Mouse (Mus musculus) embryonic facial prominence, embryonic 10.5 days (tissue): ENCODE results near the gene Sept7. TPM values are rescaled to one million over a fixed set of nuclear protein-coding genes. Genes with fewer than 3 reads are reported as not detected.
"Not testable (repeated sequence)": the region's sequence is repeated elsewhere in the genome, so short reads cannot be mapped to it uniquely, and the experiment has no call there.

ENCODE experiments used
- DNase-seq: peaks from one replicate; pipeline ENCODE4 v3.0.0-alpha.2; 2017; ENCODE audit warnings: low spot score
- H3K27ac ChIP-seq: fragments of 300-500 bp; sonication (generic); replicated peaks from 2 replicates; pipeline ENCODE4 v1.5.1; 2016; ENCODE audit warnings: mild to moderate bottlenecking
- H3K27me3 ChIP-seq: fragments of 300-500 bp; sonication (generic); replicated peaks from 2 replicates; pipeline ENCODE4 v1.6.1; 2016; ENCODE audit warnings: low read depth, mild to moderate bottlenecking; ENCODE audit not compliant: poor library complexity, severe bottlenecking
- H3K36me3 ChIP-seq: fragments of 300-500 bp; sonication (generic); replicated peaks from 2 replicates; pipeline ENCODE4 v1.6.1; 2016; ENCODE audit warnings: mild to moderate bottlenecking, moderate library complexity
- H3K4me1 ChIP-seq: fragments of 300-500 bp; sonication (generic); 2 replicates; pipeline ENCODE4 v1.6.1; 2016
- H3K4me3 ChIP-seq: fragments of 300-500 bp; sonication (generic); 2 replicates; pipeline ENCODE4 v1.5.1; 2016; ENCODE audit warnings: mild to moderate bottlenecking, moderate library complexity
- H3K9me3 ChIP-seq: fragments of 300-500 bp; sonication (generic); 2 replicates; pipeline ENCODE4 v1.6.1; 2016; ENCODE audit warnings: mild to moderate bottlenecking
- WGBS: fragments of 180-500 bp; shearing (Covaris S2); methylation state at CpG from one replicate; pipeline ENCODE4 v1.1.7; 2016; 5-methylcytosine and 5-hydroxymethylcytosine counted together
- polyA plus RNA-seq: library from polyadenylated mRNA; unstranded; fragments of >200 nt; fragmentation: Nextera tagmentation; extraction: Ambion mirVana; gene quantifications from 2 replicates; pipeline ENCODE4 v1.2.1, GENCODE M21; 2016

Gene Sept7
- polyA plus RNA-seq, 1 experiment from 2014 or later = 243 TPM

GRCm38 (mm10) chr9:25265795-25266194, 13.6 kb downstream of the Sept7 start:
- Histone ChIP-seq H3K27me3 (no peaks in the 10 kb centered on the region), H3K4me1 (no peaks in the 10 kb centered on the region), H3K27ac (no peak overlapping the region), H3K36me3 (peaks cover 48% of the 10 kb centered on the region), H3K4me3 (no peak overlapping the region), H3K9me3 (no peaks in the 10 kb centered on the region)
- 93% methylated on average over 4 of the region's 4 CpGs for WGBS
- DNase-seq = no peak

GRCm38 (mm10) chr9:25267133-25267532, 14.9 kb downstream of the Sept7 start:
- Histone ChIP-seq H3K27me3 (no peaks in the 10 kb centered on the region), H3K9me3 (no peaks in the 10 kb centered on the region), H3K4me3 (no peak overlapping the region), H3K4me1 (no peaks in the 10 kb centered on the region), H3K36me3 (peaks cover 61% of the 10 kb centered on the region), H3K27ac (no peak overlapping the region)
- WGBS = 94% methylated on average over 3 of the region's 3 CpGs
- DNase-seq = no peak

GRCm38 (mm10) chr9:25267574-25267973, 15.3 kb downstream of the Sept7 start:
- WGBS = 87% methylated on average over 2 of the region's 2 CpGs
- no peaks in the 10 kb centered on the region for H3K4me1 ChIP-seq
- no peak overlapping the region for H3K27ac ChIP-seq
- DNase-seq = no peak
- H3K4me3 ChIP-seq = no peak overlapping the region
- H3K9me3 ChIP-seq = no peaks in the 10 kb centered on the region
- peaks cover 62% of the 10 kb centered on the region for H3K36me3 ChIP-seq
- no peaks in the 10 kb centered on the region for H3K27me3 ChIP-seq

DNA sequence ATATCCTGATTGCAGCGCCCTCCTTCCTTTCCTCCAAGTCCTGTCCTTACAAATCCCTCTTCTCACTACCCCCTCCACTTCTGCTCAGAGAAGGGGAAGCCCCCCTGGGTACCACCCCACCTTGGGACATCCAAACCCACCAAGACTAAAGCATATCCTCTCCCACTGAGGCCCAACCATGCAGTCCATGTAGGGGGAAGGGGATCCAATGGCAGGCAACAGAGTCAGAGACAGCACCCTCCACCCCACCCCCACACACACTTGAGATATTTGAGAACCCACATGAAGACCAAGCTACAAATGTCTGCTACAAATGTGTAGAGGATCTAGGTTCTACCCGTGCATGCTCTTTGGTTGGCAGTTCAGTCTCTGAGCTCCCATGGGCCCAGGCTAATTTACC, 19.7 kb downstream of the Sept7 start:
- no peak overlapping the region for H3K27ac ChIP-seq
- no peaks in the 10 kb centered on the region for H3K27me3 ChIP-seq
- peaks cover 47% of the 10 kb centered on the region for H3K36me3 ChIP-seq
- H3K4me1 ChIP-seq = no peaks in the 10 kb centered on the region
- no peaks in the 10 kb centered on the region for H3K9me3 ChIP-seq
- no peak overlapping the region for H3K4me3 ChIP-seq
- DNase-seq = no peak
- WGBS = 94% methylated on average over 2 of the region's 2 CpGs

DNA sequence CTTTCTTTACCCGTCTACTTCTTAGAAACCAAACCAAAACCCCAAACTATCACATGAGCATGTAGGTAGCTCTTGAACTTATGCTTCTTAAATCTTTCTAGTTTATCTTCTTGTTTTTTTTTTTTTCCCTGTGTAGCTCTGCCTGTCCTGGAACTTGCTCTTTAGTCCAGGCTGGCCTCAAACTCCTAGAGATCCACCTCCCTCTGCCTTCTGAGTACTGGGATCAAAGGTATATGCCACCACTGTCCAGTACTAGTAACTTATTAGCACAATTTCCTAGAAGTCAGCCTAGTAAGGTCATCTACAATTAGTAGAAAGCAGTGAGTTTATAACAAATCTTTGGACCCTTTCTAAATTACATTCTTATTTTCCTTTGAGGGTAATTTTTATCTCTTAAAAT, 37.6 kb downstream of the Sept7 start:
- Histone ChIP-seq H3K27me3 (no peaks in the 10 kb centered on the region), H3K4me1 (no peaks in the 10 kb centered on the region), H3K36me3 (peaks cover 65% of the 10 kb centered on the region), H3K9me3 (no peaks in the 10 kb centered on the region), H3K27ac (no peak overlapping the region), H3K4me3 (no peak overlapping the region)
- 85% methylated on average over 1 of the region's 1 CpGs for WGBS
- no peak for DNase-seq

- no peak overlapping the region for H3K4me3 ChIP-seq
- WGBS = 84% methylated on average over 1 of the region's 1 CpGs
- H3K9me3 ChIP-seq = no peaks in the 10 kb centered on the region
- H3K4me1 ChIP-seq = no peaks in the 10 kb centered on the region
- no peaks in the 10 kb centered on the region for H3K27me3 ChIP-seq
- no peak overlapping the region for H3K27ac ChIP-seq
- DNase-seq = no peak
- H3K36me3 ChIP-seq = peaks cover 44% of the 10 kb centered on the region
Measured at GRCm38 (mm10) chr9:25309505-25310182, 57.4 kb downstream of the Sept7 start.

DNA sequence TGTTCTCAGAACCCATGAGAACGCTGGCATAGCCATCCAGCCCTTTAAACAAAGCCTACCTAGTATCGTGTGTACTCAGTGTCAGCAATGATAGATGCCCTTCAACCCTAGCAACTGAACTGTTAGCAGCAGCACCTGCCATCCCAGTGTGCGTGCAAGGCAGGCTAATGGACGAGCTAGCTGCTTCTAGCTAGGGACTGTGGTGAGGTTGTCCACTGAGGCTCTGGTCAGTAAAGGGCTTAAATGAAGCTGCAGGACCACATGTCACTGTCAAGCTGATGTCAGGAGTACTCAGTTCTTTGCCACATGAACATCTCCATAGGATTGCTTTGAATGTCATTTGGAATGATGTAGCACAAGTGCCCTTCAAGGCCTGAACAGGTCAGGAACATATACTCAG, 62.1 kb downstream of the Sept7 start:
- DNase-seq = no peak
- no peaks in the 10 kb centered on the region for H3K27me3 ChIP-seq
- peaks cover 13% of the 10 kb centered on the region for H3K4me1 ChIP-seq
- WGBS = 92% methylated on average over 4 of the region's 4 CpGs
- H3K4me3 ChIP-seq = no peak overlapping the region
- H3K36me3 ChIP-seq = peaks cover 14% of the 10 kb centered on the region
- H3K9me3 ChIP-seq = no peaks in the 10 kb centered on the region
- H3K27ac ChIP-seq = no peak overlapping the region

DNA sequence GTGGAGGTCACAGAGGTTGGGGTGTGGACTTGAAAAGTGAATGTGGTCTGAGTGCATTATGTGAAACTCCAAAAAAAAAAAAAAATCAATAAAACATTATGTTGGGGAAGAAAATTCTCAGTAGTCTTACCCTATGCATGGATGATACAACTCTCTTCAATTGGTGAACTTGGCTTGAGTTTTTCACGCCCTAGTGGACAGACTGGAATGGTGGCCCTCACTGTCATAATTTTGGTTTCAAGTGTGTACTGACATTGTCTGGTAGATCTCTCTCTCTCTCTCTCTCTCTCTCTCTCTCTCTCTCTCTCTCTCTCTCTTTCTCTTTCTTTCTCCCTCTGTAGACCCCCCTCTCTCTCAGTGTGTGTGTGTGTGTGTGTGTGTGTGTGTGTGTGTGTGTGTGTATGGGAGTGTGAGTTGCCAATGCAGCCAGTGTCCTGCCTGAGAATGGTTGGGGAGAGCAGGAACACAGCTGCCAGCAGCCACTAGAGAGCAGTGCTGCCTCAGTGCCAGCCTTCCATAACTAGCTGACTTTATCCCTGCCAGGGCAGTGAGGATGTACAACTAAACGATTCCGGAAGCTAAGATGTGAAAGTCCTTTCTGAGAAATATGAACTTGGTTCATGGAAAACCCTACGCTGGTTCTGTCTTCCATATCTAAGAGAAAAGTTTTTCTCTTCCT, 65.7 kb downstream of the Sept7 start:
- H3K9me3 ChIP-seq = no peaks in the 10 kb centered on the region

GRCm38 (mm10) chr9:25319676-25320075, 67.4 kb downstream of the Sept7 start:
- H3K9me3 ChIP-seq, H3K36me3 ChIP-seq, H3K27ac ChIP-seq, H3K27me3 ChIP-seq, DNase-seq, H3K4me3 ChIP-seq: not testable (repeated sequence)
- peaks cover 13% of the 10 kb centered on the region for H3K4me1 ChIP-seq
- 91% methylated on average over 6 of the region's 6 CpGs for WGBS

More for the DNA sequence above, 65.7 kb downstream of the Sept7 start:
- Histone ChIP-seq H3K27ac (no peak overlapping the region), H3K36me3 (peaks cover 3% of the 10 kb centered on the region; the same call in 1 of the 2 replicates), H3K27me3 (no peaks in the 10 kb centered on the region), H3K4me1 (peaks cover 13% of the 10 kb centered on the region), H3K4me3 (no peak overlapping the region)
- peak; percentile 60 for DNase-seq
- 63% methylated on average over 4 of the region's 4 CpGs for WGBS

DNA sequence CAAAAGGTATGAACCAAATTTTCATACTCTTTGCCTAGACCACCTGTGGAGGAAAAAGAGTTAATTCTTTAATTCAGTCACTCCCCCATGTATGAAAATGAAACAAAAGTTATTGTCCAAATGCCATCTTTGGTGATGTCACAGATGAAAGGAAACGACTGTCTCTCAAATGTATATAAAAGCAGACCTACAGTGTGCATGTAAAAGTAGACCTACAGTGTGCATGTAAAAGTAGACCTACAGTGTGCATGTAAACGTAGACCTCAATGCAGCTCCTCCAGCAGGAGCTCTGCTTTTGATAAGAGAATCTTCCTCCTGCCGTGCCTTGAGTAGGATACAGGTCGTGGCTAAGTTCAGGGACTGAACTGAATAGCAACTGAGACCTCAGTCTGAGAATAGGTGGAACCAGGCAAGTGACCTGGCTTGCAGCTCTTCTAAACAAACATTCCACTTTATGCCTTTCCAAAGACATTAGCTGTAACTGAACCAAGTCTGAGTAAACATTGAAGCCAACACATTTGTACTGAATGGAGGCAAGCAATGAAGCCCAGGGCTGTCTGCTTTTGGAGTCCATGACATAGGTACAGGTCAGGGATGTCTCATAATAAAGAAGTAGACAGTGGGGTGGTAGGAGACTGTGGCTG, 75.6 kb downstream of the Sept7 start:
- Histone ChIP-seq H3K36me3 (no peaks in the 10 kb centered on the region), H3K9me3 (no peaks in the 10 kb centered on the region), H3K4me1 (no peaks in the 10 kb centered on the region), H3K4me3 (no peak overlapping the region), H3K27me3 (no peaks in the 10 kb centered on the region), H3K27ac (no peak overlapping the region)
- no peak for DNase-seq
- 82% methylated on average over 4 of the region's 4 CpGs for WGBS

GRCm38 (mm10) chr9:25328946-25329723, 76.9 kb downstream of the Sept7 start:
- H3K4me3 ChIP-seq = no peak overlapping the region
- no peaks in the 10 kb centered on the region for H3K9me3 ChIP-seq
- no peak for DNase-seq
- no peaks in the 10 kb centered on the region for H3K27me3 ChIP-seq
- WGBS = 84% methylated on average over 11 of the region's 11 CpGs
- H3K27ac ChIP-seq = no peak overlapping the region
- H3K36me3 ChIP-seq = no peaks in the 10 kb centered on the region
- H3K4me1 ChIP-seq = no peaks in the 10 kb centered on the region

DNA sequence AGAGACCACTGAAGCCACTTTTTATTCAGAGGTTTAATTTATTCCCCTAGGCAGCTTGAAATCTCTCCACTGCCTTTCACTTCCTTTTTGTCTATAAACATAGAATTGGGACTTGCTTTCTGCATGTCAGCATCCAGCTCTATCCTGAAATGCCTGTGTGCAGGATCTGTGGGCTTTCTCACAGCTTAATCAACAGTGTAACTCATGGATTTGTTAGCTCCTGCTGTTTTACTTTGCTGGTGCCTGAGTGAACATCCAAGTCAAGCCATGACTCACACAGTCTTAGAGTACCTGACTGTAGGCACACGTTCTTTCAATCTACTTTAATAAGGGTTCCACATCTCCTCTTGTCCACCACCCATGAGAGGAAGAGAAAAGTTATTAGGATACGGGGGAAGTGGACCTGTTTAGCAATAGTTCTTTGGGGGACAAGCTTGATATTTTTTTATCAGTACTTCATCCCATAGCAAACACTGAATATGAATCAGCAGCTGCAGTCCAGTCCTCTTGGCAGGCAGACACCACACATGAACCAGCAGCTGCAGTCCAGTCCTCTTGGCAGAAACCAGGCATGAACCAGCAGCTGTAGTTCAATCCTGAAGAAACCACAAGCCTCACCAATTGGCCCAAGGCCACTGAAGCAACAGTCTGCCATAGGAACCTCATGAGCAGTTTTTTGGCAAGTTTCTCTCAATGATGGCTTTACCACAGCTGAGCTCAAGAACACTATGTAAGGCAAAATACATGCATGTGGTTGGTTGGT, 85.4 kb downstream of the Sept7 start:
- no peak overlapping the region for H3K4me3 ChIP-seq
- H3K27ac ChIP-seq = no peak overlapping the region
- H3K9me3 ChIP-seq = no peaks in the 10 kb centered on the region
- H3K4me1 ChIP-seq = no peaks in the 10 kb centered on the region; the same call in 1 of the 2 replicates
- no peak for DNase-seq
- H3K27me3 ChIP-seq = no peaks in the 10 kb centered on the region
- 79% methylated on average over 2 of the region's 2 CpGs for whole genome bisulfite sequencing
- H3K36me3 ChIP-seq = no peaks in the 10 kb centered on the region
